Mouse (Mus musculus) embryonic facial prominence, embryonic 15.5 days (tissue): ENCODE measurements at regions not wholly inside any gene's neighbourhood (a gene's known extent, or its start where the extent isn't known, plus 50 kb on each side); places are given as distances from the start of the nearest gene placed in this dataset.
A peak's percentile ranks its signal among the peaks of the same experiment; 100 is the strongest.

ENCODE experiments used
- ATAC-seq: fragments of 200-750 bp; cut with Nextera tagmentation; 2 replicates; pipeline ENCODE4 v1.8.0; 2017; ENCODE audit warnings: low read depth, moderate TSS enrichment; ENCODE audit not compliant: insufficient number of reproducible peaks, low FRiP score, low TSS enrichment
- H3K27ac ChIP-seq: fragments of 300-500 bp; sonication (generic); replicated peaks from 2 replicates; pipeline ENCODE4 v1.5.1; 2015; ENCODE audit warnings: mild to moderate bottlenecking, inconsistent platforms
- H3K27me3 ChIP-seq: fragments of 300-500 bp; sonication (generic); 2 replicates; pipeline ENCODE4 v1.6.1; 2015; ENCODE audit warnings: inconsistent platforms
- H3K36me3 ChIP-seq: fragments of 300-500 bp; sonication (generic); 2 replicates; pipeline ENCODE4 v1.6.1; 2015; ENCODE audit warnings: mild to moderate bottlenecking, inconsistent platforms
- H3K4me1 ChIP-seq: fragments of 300-500 bp; sonication (generic); 2 replicates; pipeline ENCODE4 v1.6.1; 2015; ENCODE audit warnings: inconsistent platforms
- H3K4me2 ChIP-seq: fragments of 300-500 bp; sonication (generic); replicated peaks from 2 replicates; pipeline ENCODE4 v1.6.1; 2015; ENCODE audit warnings: mild to moderate bottlenecking, inconsistent platforms
- H3K4me3 ChIP-seq: fragments of 300-500 bp; sonication (generic); replicated peaks from 2 replicates; pipeline ENCODE4 v1.5.1; 2015; ENCODE audit warnings: mild to moderate bottlenecking, inconsistent platforms
- H3K9ac ChIP-seq: fragments of 300-500 bp; sonication (generic); 2 replicates; pipeline ENCODE4 v1.6.1; 2015; ENCODE audit warnings: inconsistent platforms
- H3K9me3 ChIP-seq: fragments of 300-500 bp; sonication (generic); replicated peaks from 2 replicates; pipeline ENCODE4 v1.6.1; 2016; ENCODE audit warnings: inconsistent platforms
- WGBS: fragments of 180-500 bp; shearing (Covaris S2); methylation state at CpG from one replicate; pipeline ENCODE4 v1.1.7; 2015; 5-methylcytosine and 5-hydroxymethylcytosine counted together

DNA sequence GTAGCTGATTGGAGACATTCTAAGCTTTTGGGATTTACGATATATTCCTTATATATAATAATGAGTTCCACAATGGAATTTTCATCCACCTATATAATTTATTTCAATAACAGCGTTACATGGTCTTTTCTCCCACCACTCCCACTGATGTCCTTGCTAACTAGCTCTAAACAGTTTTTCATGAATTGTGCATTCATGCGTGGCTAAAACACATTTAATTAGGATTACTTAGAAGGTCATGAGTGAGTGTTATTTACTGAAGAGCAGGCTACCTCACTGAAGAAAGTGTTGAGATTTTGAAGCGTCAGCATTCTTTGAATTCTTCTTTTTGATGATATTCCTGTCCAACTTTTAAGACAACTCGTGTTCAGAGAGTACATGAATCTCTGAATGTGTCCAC lies 245.1 kb upstream of the Kcnj16 start:
- no peak overlapping the region for H3K9ac ChIP-seq
- no peaks in the 10 kb centered on the region for H3K9me3 ChIP-seq
- no peaks in the 10 kb centered on the region for H3K27me3 ChIP-seq
- H3K4me3 ChIP-seq = no peak overlapping the region
- no peak overlapping the region for H3K27ac ChIP-seq
- no peak overlapping the region for H3K4me2 ChIP-seq
- WGBS = 77% methylated on average over 5 of the region's 5 CpGs
- no peaks in the 10 kb centered on the region for H3K4me1 ChIP-seq
- ATAC-seq = no peak
- H3K36me3 ChIP-seq = no peaks in the 10 kb centered on the region

DNA sequence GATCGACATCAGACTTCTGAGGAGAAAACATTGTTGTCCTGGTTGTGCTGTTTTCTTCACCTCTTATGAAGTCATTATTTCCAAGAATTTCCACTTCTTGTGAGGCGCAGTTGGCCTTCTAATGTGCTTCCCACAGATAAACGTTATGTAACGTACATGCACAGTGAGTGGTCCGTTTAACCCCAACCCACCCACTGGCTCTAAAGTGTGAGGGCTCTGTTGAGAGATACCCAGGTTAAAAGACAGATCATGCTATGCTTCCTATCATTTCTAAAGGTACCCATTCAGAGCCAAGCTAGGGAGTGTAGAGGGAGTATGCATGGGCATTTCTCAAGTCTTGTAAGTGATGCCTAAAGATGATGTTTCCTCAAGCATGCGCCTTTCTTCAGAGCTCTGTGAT lies 243.9 kb upstream of the Kcnj16 start:
- no peaks in the 10 kb centered on the region for H3K27me3 ChIP-seq
- 86% methylated on average over 6 of the region's 6 CpGs for WGBS
- H3K4me2 ChIP-seq = no peak overlapping the region
- no peak overlapping the region for H3K9ac ChIP-seq
- no peaks in the 10 kb centered on the region for H3K4me1 ChIP-seq
- H3K36me3 ChIP-seq = no peaks in the 10 kb centered on the region
- no peak overlapping the region for H3K4me3 ChIP-seq
- H3K27ac ChIP-seq = no peak overlapping the region
- no peaks in the 10 kb centered on the region for H3K9me3 ChIP-seq
- no peak for ATAC-seq

DNA sequence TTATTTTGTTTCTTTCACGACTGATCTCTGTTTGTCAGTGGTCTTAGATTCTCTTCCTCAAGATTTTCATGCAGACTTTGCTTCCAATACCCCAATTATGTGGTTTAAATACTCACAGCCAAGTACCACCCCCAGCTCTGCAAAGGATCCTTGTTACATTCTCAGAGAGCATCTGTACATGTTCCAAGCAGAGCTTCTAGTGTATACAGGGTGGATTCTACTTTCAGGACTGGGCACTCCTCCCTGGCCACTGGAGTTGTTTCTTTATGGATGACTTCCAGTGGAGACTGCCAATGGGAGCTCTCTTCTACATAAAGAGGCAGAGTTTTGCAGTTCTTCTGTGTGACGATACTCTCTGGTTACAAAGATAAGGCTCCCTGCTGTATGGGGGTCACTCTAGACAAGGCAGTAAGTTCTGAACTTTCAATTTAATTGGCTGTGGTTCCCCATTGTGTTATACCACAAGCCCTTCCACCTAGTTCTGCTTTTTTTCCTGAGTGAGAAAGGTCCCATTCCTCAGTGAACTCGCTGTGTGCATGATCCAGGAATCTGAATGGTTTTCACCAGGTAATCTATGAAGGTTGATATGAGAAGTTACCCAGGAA lies 240.4 kb upstream of the Kcnj16 start:
- no peaks in the 10 kb centered on the region for H3K9me3 ChIP-seq
- no peaks in the 10 kb centered on the region for H3K27me3 ChIP-seq
- no peaks in the 10 kb centered on the region for H3K36me3 ChIP-seq
- H3K4me1 ChIP-seq = no peaks in the 10 kb centered on the region
- no peak overlapping the region for H3K4me2 ChIP-seq
- peak; percentile 51; the same call in 1 of the 2 replicates for ATAC-seq
- no peak overlapping the region for H3K27ac ChIP-seq
- no peak overlapping the region for H3K4me3 ChIP-seq
- 74% methylated on average over 3 of the region's 3 CpGs for WGBS
- H3K9ac ChIP-seq = no peak overlapping the region

DNA sequence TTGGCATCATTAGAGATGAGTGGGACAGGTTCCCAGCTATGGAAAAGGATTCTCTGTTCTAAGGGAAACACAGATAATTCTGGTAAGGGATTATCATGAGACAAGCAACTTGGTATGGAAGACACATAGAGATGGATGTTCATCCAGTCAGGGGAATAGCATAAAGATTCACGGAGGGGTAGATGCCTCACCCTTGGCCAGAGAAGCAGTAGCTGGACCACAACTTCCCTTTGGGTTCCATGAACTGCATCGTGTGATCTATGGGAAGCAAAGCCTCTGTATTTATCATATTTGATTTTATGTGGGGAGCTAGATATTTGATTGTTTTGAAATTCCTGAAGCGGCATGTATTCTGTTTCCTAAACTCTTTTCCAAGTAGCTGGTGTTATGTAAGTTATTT lies 236.3 kb upstream of the Kcnj16 start:
- Histone ChIP-seq H3K9me3 (no peaks in the 10 kb centered on the region), H3K27me3 (no peaks in the 10 kb centered on the region), H3K27ac (no peak overlapping the region), H3K4me2 (no peak overlapping the region), H3K4me1 (no peaks in the 10 kb centered on the region), H3K9ac (no peak overlapping the region), H3K4me3 (no peak overlapping the region), H3K36me3 (no peaks in the 10 kb centered on the region)
- 72% methylated on average over 3 of the region's 3 CpGs for WGBS
- ATAC-seq = no peak

DNA sequence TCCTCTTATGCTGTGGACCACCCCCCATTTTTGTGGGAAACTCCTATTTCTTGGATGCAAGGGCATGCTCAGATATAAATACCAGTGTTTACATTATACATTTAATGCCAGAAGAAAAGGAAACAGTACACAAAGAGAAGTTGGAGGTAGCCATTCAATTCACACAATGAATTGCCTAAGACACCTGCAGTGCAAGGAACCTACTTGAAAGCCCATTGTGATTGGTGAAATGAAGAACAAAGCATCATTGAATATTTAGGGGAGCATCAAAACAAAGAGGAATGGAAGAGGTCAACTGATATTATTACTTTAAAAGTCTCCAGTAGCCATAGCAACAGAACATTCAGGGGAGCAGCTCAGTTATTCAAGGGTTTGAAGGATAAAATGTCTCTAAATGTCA lies 193.7 kb upstream of the Kcnj16 start:
- H3K27ac ChIP-seq = no peak overlapping the region
- no peaks in the 10 kb centered on the region for H3K27me3 ChIP-seq
- no peaks in the 10 kb centered on the region for H3K4me1 ChIP-seq
- H3K4me2 ChIP-seq = no peak overlapping the region
- no peaks in the 10 kb centered on the region for H3K36me3 ChIP-seq
- no peaks in the 10 kb centered on the region for H3K9me3 ChIP-seq
- H3K9ac ChIP-seq = no peak overlapping the region
- no peak for ATAC-seq
- no peak overlapping the region for H3K4me3 ChIP-seq

DNA sequence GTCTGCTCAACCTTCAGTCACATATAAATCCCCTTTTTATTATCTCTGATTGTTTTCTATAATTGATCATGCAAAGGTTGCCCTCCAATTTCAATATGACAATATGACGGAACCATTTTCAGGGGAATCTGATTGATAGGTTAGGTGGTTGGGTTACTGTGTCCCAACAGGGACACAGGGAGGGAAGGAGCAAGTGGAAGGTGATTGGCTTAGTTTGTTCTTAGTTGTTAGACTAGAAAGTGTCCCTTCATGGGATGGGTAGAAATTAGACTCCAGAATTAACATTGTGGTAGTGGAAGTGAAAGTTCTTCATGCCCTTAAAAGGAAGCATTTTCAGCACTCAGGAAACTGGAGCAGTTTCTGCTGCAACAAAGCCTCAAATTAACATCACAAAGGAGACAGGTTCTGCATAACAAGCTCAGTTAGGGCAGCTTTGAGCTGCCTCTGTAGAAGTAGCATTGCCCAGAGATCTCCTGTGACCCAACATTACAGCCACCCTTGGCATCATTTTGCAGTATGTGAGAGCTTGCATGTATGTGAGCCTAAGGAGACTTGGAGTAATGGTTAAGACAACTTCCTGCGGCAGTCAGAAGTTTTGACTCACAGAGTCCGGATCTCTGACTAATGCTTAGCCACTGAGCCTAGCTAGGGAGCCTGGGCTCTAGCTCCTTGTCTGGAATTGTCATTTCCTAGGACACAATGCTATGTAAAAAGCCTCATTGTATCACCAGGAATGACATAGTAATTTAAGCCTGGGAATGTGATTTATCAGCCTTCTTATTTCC lies 186.1 kb upstream of the Kcnj16 start:
- Histone ChIP-seq H3K9ac (no peak overlapping the region), H3K36me3 (no peaks in the 10 kb centered on the region), H3K27ac (no peak overlapping the region), H3K4me1 (no peaks in the 10 kb centered on the region), H3K9me3 (0 out of 2 replicates have a peak, but pooled peaks cover 4% of the 10 kb centered on the region), H3K4me2 (no peak overlapping the region), H3K27me3 (no peaks in the 10 kb centered on the region), H3K4me3 (no peak overlapping the region)
- 60% methylated on average over 3 of the region's 3 CpGs for WGBS
- no peak for ATAC-seq

DNA sequence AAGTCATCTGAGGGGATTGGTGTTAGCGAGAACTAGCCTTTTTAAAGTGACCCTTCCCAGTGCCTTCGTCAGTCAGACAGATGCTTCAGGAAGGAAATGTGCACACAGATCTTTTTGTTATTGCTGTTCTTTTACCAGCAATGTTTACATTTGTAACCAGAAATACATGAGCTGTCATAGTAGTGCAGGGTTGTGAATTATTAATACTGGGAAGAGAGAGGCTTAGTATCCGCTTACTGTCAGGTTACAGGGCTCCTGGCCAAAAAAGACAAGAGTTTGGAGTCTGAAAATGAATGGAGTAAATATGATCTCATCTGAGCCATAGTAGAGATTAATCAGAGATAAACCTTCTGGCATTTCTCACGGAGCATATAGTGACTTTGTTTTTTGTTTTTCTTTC lies 178.3 kb upstream of the Kcnj16 start:
- Histone ChIP-seq H3K4me2 (no peak overlapping the region), H3K9me3 (0 out of 2 replicates have a peak, but pooled peaks cover 4% of the 10 kb centered on the region), H3K36me3 (no peaks in the 10 kb centered on the region), H3K4me3 (no peak overlapping the region), H3K4me1 (no peaks in the 10 kb centered on the region), H3K27ac (no peak overlapping the region), H3K27me3 (no peaks in the 10 kb centered on the region), H3K9ac (no peak overlapping the region)
- WGBS = 47% methylated on average over 4 of the region's 4 CpGs
- ATAC-seq = no peak

DNA sequence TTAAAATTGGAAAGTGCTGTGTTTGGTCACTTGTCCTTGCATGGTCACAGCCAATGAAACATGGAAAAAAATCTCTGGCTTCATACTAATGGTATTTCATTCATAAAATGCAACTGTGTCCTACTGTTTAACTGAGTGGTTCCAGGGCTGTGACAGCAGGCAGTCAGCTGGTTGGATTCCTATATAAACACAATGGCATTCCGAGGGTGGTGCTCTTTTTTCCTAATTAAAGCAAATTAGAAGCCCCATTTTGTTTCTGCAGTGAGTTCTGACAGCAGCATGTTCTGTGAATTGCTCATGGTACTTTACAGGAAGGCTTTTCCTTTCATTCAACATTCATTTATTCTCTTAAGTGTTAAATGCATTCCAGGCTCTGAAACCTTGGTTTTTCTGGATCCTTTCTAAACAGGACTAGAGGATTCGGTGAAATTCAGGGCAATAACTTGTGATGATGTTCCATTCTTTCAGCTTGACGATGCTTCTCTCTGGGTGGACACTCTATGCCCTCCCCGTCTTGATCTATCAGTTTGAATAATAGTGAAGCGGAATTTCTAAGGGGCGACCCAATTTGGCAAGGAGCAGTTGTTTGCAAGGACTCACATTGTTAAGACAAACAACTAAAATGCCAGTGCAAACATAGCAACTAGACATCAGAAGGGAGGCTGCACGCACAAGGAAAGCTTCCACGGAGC lies 167.8 kb upstream of the Kcnj16 start:
- Histone ChIP-seq H3K4me1 (no peaks in the 10 kb centered on the region), H3K9ac (no peak overlapping the region), H3K36me3 (no peaks in the 10 kb centered on the region), H3K4me3 (no peak overlapping the region), H3K4me2 (no peak overlapping the region), H3K27ac (no peak overlapping the region), H3K9me3 (no peaks in the 10 kb centered on the region), H3K27me3 (no peaks in the 10 kb centered on the region)
- WGBS = 61% methylated on average over 8 of the region's 8 CpGs
- ATAC-seq = no peak

DNA sequence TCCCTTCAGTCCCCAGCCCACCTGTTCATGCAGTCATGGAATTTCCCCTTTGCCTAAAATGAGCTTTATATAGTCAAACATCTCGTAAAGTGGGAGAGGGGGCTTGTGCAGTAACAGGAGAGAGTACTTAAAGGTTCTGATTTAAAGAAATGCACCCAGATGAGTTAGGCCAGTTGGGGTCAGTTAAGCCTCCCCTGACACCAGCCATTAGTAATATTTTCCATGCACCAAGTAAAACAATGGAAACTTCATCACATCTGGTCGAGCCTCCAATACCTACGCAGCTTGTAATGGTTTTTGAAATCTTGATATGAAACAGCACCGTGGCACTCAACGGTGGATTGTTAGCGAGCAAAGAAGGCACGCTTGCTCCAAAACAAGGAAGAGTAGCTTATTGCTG lies 165.8 kb upstream of the Kcnj16 start:
- Histone ChIP-seq H3K4me3 (no peak overlapping the region), H3K36me3 (no peaks in the 10 kb centered on the region), H3K4me1 (no peaks in the 10 kb centered on the region), H3K9ac (no peak overlapping the region), H3K4me2 (no peak overlapping the region), H3K27me3 (no peaks in the 10 kb centered on the region), H3K9me3 (no peaks in the 10 kb centered on the region), H3K27ac (no peak overlapping the region)
- no peak for ATAC-seq
- 51% methylated on average over 7 of the region's 7 CpGs for WGBS

DNA sequence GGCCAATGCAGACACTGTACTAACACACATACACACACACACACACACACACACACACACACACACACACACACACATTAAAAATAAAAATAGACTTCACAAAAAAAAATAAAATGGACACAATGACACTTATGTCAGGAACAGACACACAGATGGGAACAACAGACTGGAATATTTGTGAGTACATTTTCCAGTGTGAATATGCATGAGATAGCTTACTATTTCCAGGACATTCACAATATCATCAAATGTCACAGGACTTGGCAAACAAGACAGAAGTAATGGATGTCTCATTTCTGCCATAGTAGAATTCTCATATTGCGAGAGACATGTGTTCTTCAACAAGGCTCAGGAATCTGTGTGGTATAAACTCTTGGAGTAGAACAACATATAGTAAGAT lies 163.8 kb upstream of the Kcnj16 start:
- Histone ChIP-seq H3K4me1 (no peaks in the 10 kb centered on the region), H3K9ac (no peak overlapping the region), H3K27me3 (no peaks in the 10 kb centered on the region), H3K9me3 (no peaks in the 10 kb centered on the region), H3K36me3 (no peaks in the 10 kb centered on the region), H3K4me2 (no peak overlapping the region), H3K27ac (no peak overlapping the region), H3K4me3 (no peak overlapping the region)
- ATAC-seq = no peak
- 67% methylated on average over 1 of the region's 1 CpGs for WGBS

DNA sequence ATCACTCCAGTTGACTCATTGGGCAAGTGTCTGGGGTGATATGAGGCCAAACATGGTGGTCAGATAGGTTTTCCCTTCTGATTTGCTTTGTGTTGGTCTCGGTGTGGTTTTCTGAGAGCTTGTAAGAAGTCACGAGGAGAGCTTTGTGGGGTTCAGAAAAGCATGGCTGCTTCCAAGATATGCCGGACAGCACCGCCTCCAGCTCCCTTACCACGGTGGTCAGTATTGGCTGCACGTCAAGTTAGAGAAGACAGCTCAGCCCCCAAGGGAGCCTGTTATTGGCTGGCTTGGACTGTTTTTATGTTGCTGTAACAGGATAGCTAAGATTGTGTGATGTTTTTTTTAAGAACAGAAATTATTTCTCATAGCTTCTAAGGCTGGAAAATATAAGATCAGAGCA lies 154.7 kb upstream of the Kcnj16 start:
- no peak overlapping the region for H3K4me2 ChIP-seq
- no peaks in the 10 kb centered on the region for H3K4me1 ChIP-seq
- H3K27me3 ChIP-seq = no peaks in the 10 kb centered on the region
- H3K27ac ChIP-seq = no peak overlapping the region
- H3K4me3 ChIP-seq = no peak overlapping the region
- no peak for ATAC-seq
- 64% methylated on average over 6 of the region's 6 CpGs for WGBS
- H3K36me3 ChIP-seq = no peaks in the 10 kb centered on the region
- no peak overlapping the region for H3K9ac ChIP-seq
- H3K9me3 ChIP-seq = no peaks in the 10 kb centered on the region
